Mouse (Mus musculus) C2C12 (cell line): ENCODE results near the gene Mbnl1. TPM values are rescaled to one million over a fixed set of nuclear protein-coding genes. Genes with fewer than 3 reads are reported as not detected.

Source experiments
- H3K27me3 ChIP-seq: one replicate; pipeline ENCODE4 v1.6.1; 2011; ENCODE audit not compliant: control insufficient read depth, insufficient read depth, insufficient read length
- H3K36me3 ChIP-seq: one replicate; pipeline ENCODE4 v1.6.1; 2011; ENCODE audit not compliant: control insufficient read depth, insufficient read depth
- H3K4me3 ChIP-seq: one replicate; pipeline ENCODE4 v1.5.1; 2011; ENCODE audit warnings: mild to moderate bottlenecking, control low read depth; ENCODE audit not compliant: poor library complexity, insufficient read depth, severe bottlenecking
- H3K79me2 ChIP-seq: one replicate; pipeline ENCODE4 v1.6.1; 2011; ENCODE audit not compliant: control insufficient read depth, insufficient read depth
- H3K79me3 ChIP-seq: one replicate; pipeline ENCODE4 v1.6.1; 2011; ENCODE audit warnings: low read depth, control low read depth
- H3ac ChIP-seq: one replicate; pipeline ENCODE3; 2011; ENCODE audit warnings: low read depth; ENCODE audit not compliant: control insufficient read depth, insufficient read length
- CEBPB ChIP-seq: IDR thresholded peaks from one replicate; pipeline ENCODE4 v1.6.1; 2011; ENCODE audit warnings: low read depth, mild to moderate bottlenecking, control low read depth, moderate library complexity
- CTCF ChIP-seq: IDR thresholded peaks from one replicate; pipeline ENCODE4 v1.5.1; 2011; ENCODE audit not compliant: control insufficient read depth, insufficient read depth, insufficient read length
- FOSL1 ChIP-seq: IDR thresholded peaks from one replicate; pipeline ENCODE4 v1.8.0; 2011; ENCODE audit warnings: mild to moderate bottlenecking, low read length; ENCODE audit not compliant: poor library complexity, insufficient read depth, severe bottlenecking
- MAX ChIP-seq: IDR thresholded peaks from one replicate; pipeline ENCODE4 v1.6.1; 2011; ENCODE audit warnings: mild to moderate bottlenecking, control low read depth
- MYOD1 ChIP-seq: IDR thresholded peaks from one replicate; pipeline ENCODE4 v1.6.1; 2011; ENCODE audit warnings: low read depth; ENCODE audit not compliant: control insufficient read depth, insufficient read length
- MYOG ChIP-seq: IDR thresholded peaks from one replicate; pipeline ENCODE4 v1.6.1; 2011; ENCODE audit not compliant: control insufficient read depth, insufficient read length; ENCODE audit errors: extremely low read depth
- USF1 ChIP-seq: IDR thresholded peaks from one replicate; pipeline ENCODE4 v1.6.1; 2011; ENCODE audit warnings: low read depth, mild to moderate bottlenecking, control low read depth, moderate library complexity
- polyA plus RNA-seq: library from polyadenylated mRNA; unstranded; fragments of >200 nt; fragmentation: generic; extraction: Trizol; gene quantifications from one replicate; pipeline ENCODE4 v1.2.1, GENCODE M21; 2012; ENCODE audit warnings: missing spikeins

Mbnl1 gene
- polyA plus RNA-seq, 1 experiment, result 37.7 TPM

GRCm38 (mm10) chr3:60535224-60535623, 62.6 kb downstream of the Mbnl1 start:
- H3ac ChIP-seq, result no peak overlapping the region
- H3K27me3 ChIP-seq, result no peaks in the 10 kb centered on the region
- no peak for TF ChIP-seq MYOG
- no peak for TF ChIP-seq CTCF
- H3K4me3 ChIP-seq, result no peak overlapping the region
- H3K36me3 ChIP-seq, result peaks cover 4% of the 10 kb centered on the region
- peaks cover 100% of the 10 kb centered on the region for H3K79me2 ChIP-seq
- peaks cover 92% of the 10 kb centered on the region for H3K79me3 ChIP-seq

- Histone ChIP-seq H3K79me3 (peaks cover 95% of the 10 kb centered on the region), H3K4me3 (no peak overlapping the region), H3K27me3 (no peaks in the 10 kb centered on the region), H3ac (no peak overlapping the region), H3K36me3 (peaks cover 8% of the 10 kb centered on the region), H3K79me2 (peaks cover 100% of the 10 kb centered on the region)
- no peak for TF ChIP-seq CEBPB
- TF ChIP-seq MAX, result no peak
- no peak for TF ChIP-seq MYOG
- no peak for TF ChIP-seq USF1
- no peak for TF ChIP-seq FOSL1
- no peak for TF ChIP-seq CTCF
- TF ChIP-seq MYOD1, result no peak
Observed at GRCm38 (mm10) chr3:60537063-60537462, 64.4 kb downstream of the Mbnl1 start.

- H3K79me3 ChIP-seq, result peaks cover 96% of the 10 kb centered on the region
- H3K27me3 ChIP-seq, result no peaks in the 10 kb centered on the region
- H3ac ChIP-seq, result no peak overlapping the region
- peaks cover 100% of the 10 kb centered on the region for H3K79me2 ChIP-seq
- H3K36me3 ChIP-seq, result peaks cover 15% of the 10 kb centered on the region
- no peak overlapping the region for H3K4me3 ChIP-seq
- TF ChIP-seq MAX (no peak), MYOD1 (no peak), USF1 (no peak), CEBPB (no peak), MYOG (no peak), CTCF (no peak), FOSL1 (no peak)
Observed at GRCm38 (mm10) chr3:60538214-60538971, 65.8 kb downstream of the Mbnl1 start.

- H3K79me3 ChIP-seq, result peaks cover 93% of the 10 kb centered on the region
- H3K36me3 ChIP-seq, result peaks cover 25% of the 10 kb centered on the region
- no peak overlapping the region for H3ac ChIP-seq
- peaks cover 100% of the 10 kb centered on the region for H3K79me2 ChIP-seq
- H3K4me3 ChIP-seq, result no peak overlapping the region
- TF ChIP-seq FOSL1 (peak; percentile 49), MYOD1 (no peak)
- H3K27me3 ChIP-seq, result no peaks in the 10 kb centered on the region
Observed at GRCm38 (mm10) chr3:60541121-60541520, 68.5 kb downstream of the Mbnl1 start.

- H3K79me3 ChIP-seq, result peaks cover 90% of the 10 kb centered on the region
- no peak for TF ChIP-seq MYOG
- no peak for TF ChIP-seq CTCF
- TF ChIP-seq CEBPB, result no peak
- TF ChIP-seq MAX, result no peak
- TF ChIP-seq MYOD1, result no peak
- no peak for TF ChIP-seq FOSL1
- no peak for TF ChIP-seq USF1
- H3K79me2 ChIP-seq, result peaks cover 100% of the 10 kb centered on the region
- H3K4me3 ChIP-seq, result no peak overlapping the region
- no peak overlapping the region for H3ac ChIP-seq
- peaks cover 55% of the 10 kb centered on the region for H3K36me3 ChIP-seq
- no peaks in the 10 kb centered on the region for H3K27me3 ChIP-seq
Observed at GRCm38 (mm10) chr3:60546196-60546595, 73.6 kb downstream of the Mbnl1 start.

- peaks cover 89% of the 10 kb centered on the region for H3K79me3 ChIP-seq
- H3K4me3 ChIP-seq, result no peak overlapping the region
- no peaks in the 10 kb centered on the region for H3K27me3 ChIP-seq
- H3K79me2 ChIP-seq, result peaks cover 100% of the 10 kb centered on the region
- no peak for TF ChIP-seq CEBPB
- no peak for TF ChIP-seq USF1
- TF ChIP-seq FOSL1, result no peak
- no peak for TF ChIP-seq CTCF
- TF ChIP-seq MYOD1, result no peak
- no peak for TF ChIP-seq MYOG
- no peak for TF ChIP-seq MAX
- H3ac ChIP-seq, result no peak overlapping the region
- H3K36me3 ChIP-seq, result peaks cover 61% of the 10 kb centered on the region
Observed at GRCm38 (mm10) chr3:60546904-60547303, 74.3 kb downstream of the Mbnl1 start.
